Mouse (Mus musculus) testis, adult 2 months (tissue): Measurements from ENCODE around the gene Apod.

Experiments
- CTCF ChIP-seq: fragments of 200-500 bp; IDR thresholded peaks from 2 replicates; pipeline ENCODE4 v1.5.1; 2012; ENCODE audit warnings: low read depth, mild to moderate bottlenecking, inconsistent platforms, low read length, moderate library complexity; ENCODE audit not compliant: control insufficient read depth, insufficient read depth, insufficient replicate concordance
- POLR2A ChIP-seq: fragments of 200-500 bp; IDR thresholded peaks from 2 replicates; pipeline ENCODE4 v1.6.1; 2012; ENCODE audit warnings: low read depth, mild to moderate bottlenecking, inconsistent platforms, low read length, moderate library complexity; ENCODE audit not compliant: control insufficient read depth

DNA sequence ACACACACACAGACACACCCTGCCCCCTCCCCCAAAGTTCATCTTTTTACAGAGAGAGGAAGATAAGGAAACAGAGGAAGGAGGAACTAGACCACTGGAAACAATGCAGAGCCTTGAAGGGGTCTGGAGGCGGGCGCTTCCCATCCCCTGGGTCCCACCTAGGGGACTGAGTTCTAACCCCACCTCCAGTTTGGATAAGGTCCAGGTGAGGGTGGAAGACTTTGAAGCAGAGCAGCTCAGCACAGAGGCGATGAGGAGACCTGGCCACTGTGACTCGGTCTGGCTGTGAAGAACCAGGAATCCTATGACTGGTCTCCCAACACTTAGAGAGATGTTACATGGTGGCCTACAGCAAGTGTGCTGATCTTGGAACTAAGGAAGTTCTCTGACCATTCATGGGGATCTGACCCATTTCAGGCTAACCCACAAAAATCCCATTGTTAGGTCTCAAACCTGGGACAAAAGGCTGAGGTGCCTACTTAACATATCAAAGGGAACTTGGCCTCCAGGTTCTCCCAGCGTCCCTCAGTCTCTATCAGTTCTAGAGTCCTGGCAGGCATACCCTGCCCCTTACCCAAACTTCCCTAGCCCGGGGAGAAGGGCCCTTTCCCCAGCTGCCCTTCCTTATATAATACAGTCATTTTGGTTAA, 13.6 kb downstream of the Apod start:
- TF ChIP-seq CTCF (no peak), POLR2A (no peak)
